Mouse (Mus musculus) liver, adult (tissue): ENCODE results near the gene Stac2.

Experiments
- GATA4 ChIP-seq: IDR thresholded peaks from 2 replicates; pipeline ENCODE4 v1.6.1; 2014; ENCODE audit warnings: mild to moderate bottlenecking, low read length; ENCODE audit not compliant: insufficient replicate concordance

Stac2 gene

DNA sequence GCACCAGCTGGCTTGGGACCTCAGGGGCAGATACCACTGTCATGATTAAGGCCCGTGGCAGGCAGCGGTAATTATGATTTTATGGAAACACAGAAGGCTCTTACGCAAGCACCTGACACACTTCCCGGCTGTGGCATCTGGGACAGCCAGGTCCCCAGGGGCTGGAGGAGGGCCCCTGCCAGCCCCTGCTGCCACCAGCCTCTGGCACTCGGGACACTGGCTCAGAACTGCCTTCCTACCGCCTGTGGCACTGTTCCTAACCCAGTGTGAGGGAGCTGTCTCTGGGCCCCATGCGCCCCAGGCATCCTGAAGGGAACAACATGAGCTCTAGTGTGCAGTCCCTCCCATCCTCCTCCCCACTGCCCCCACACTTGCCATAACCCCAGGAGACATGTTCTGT lies 6.4 kb upstream of the Stac2 start:
- no peak for TF ChIP-seq GATA4

DNA sequence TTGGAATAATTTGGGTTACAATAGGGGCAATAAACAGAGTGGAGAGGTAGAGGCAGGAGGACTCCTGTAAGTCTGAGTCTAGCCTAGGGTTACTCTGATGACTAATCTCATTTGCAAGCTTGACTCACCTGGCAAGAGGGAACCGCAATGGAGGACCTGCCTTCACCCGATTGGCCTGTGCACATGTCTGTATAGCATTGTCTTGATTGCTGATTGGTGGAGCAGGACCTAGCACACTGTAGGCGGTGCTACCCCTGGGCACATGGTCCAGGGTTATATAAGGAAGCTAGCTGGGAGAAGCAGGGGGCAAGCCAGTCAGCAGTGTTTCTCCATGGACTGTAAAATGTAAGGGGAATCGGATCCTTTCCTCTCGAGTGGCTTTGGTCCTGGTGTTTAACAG lies 4.7 kb upstream of the Stac2 start:
- TF ChIP-seq GATA4, result no peak

DNA sequence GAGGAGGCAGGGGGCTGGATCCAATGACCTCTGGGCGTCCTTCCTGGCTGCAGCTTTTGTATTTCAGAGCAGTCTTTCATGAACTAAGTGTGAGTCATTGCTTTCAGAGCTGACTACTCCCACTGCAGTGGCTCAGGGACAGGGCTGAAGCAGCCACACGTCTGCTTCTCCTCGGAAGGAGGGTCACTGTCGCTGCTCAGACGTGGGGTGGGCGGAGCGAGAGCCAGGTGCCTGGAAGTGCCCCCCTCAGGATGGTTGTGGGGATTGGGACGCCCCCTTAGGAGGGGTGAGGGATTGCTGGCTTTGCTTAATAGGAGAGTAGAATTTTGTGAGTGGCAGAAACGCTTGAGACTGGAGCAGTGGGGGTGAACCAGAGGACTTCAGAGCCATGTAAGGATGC lies 4.2 kb upstream of the Stac2 start:
- no peak for TF ChIP-seq GATA4

DNA sequence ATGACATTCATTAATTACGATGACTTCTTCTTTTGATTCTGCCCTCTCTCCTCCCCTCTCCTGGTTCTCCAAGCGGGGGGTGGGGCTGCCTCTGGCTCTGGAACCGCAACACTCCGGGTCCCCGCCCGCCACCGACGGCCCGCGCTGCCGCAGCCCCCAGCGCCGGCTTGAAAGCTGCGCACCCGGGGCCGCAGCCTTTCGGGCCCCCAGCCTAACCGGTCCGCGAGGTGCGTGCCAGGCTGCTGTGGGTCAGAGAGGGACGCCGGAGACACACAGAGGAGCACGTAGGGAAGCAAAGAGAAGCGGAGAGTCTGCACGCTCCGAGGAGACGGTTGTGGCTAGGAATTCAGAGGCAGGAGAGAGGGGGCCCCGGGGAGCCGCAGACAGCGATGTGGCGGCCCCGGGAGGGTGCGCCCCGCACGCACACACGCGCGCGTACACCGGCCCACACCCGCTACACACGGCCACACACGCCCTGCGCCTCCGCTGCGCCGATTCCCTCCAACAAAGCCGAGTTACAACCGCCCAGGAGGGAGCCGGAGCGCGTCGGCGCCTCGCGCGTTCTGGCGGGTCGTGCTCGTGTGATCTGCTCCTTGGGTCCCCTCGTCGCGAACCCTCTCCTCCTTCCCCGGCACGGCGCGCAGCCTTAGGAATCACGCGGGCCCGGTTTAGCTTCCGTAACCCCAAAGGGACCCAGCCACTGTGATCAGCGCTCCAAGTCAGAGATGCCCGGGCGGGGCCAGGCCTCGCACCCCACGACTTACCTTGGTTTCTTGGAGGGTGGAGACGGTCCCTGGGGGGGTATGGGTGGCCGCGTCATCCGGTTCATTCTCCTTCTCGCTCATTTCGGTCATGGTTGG lies 903 bp downstream of the Stac2 start:
- no peak for TF ChIP-seq GATA4

DNA sequence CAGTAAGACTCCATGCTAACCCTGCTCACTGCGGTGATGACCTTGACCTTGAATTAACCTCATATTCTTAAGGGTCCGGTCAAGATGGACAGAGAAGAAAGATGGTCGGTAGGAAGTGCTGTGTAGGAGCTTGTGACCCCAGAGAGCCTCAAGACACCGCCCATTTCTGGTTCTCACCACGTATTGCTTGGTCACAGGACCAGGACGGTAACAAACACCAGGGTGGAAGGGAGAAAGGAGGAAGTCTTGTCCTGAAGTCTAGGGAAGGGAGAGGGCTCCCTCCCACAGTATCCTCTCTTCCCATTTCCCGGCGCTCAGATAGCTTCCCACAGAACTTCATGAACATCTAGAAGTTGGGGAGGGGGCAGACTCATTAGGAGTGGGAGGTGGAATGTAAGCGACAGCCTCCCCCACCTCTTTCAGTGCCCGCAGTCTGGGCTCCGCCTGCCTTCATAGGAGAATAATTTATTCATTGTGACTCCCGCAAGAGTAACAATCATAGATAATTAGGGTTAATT lies 1.6 kb downstream of the Stac2 start:
- TF ChIP-seq GATA4, result no peak

DNA sequence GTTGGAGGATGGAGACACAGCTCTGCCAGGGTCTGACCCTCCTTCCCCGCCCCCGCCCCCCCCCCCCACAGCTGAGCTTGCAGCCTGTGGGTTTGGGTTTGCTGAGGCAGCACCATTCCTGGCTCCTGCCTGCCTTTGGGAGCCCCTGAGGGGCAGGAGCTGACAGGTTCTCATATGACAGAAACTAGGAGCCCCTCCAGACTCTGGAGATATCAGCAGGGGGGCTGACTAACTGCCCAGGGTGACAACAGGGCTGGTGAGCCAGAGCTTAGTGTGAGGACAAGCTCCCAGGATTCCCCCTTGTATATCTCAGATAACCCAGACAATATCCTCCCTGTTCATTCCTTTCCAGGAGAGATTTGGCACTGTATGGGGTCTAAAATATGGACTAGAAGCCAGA lies 2.3 kb downstream of the Stac2 start:
- TF ChIP-seq GATA4, result no peak

DNA sequence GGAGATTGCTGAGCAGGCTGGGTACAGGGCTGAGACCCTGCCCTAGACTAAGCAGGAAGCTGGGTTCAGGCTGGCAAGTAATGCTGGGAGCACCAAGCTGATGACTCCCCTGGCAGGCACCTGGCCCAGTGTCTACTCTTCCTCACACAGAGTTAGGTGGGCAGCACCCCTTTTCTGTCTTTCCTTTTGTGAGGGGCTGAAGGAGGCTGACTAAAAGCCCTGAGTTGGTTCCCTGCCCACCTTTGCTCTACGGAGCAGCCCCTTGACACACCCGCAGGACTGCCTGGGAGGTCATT lies 2.8 kb downstream of the Stac2 start:
- no peak for TF ChIP-seq GATA4

DNA sequence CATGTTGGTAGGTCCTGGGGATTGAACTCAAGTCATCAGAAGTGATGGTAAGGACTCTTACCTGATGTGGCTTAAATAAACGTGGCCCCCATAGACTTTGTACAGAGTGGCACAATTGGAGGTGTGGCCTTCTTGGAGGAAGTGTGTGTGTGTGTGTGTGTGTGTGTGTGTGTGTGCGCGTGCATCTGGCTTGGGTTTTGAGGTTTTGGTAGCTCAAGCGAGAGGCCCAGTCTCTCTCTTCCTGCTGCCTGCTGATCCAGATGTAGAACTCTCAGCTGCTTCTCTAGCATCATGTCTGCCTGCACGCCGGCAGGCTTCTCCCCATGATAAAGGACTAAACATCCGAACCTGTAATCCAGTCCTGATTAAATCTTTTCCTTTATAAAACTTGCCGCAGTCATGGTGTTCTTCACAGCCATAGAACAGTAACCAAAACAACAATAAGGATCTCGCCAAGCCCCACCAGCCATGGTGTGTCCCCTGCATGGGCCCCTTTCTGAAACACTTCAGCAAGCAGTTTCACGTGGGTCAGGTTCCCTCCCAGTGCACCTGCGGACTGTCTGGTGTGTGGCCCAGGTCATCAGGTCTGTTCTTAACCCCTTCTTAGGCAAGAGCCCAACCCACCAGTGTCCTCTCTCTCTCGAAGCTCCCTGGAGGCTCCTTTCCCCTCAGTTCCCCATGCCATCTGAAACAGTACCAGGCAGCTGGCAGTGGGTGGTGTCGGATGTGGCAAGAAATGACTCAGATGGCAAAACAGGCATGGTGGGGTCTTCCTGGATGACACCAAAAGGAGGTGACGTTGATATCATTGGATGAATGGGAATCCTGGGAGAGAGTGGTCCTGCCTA lies 3.4 kb downstream of the Stac2 start:
- no peak for TF ChIP-seq GATA4

DNA sequence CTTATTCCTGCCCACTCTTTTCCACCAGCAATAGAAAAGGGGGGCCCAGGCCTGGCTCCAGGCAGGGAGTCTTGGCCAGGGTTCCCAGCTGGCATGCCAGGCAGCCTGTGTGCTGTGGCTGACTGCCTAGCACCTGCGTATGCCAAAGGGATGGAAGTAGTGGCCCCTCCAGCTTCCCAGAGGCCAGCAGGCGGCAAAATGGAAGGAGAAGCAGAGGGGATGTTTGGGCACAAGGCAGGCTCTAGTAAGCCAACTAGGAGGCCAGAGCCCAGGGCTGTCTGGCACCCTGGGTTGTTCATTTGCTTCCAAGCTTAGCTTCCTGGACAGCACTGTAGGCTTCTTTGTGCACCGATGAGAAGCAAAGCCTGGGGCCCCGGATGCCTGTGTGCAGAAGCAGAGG lies 5.5 kb downstream of the Stac2 start:
- TF ChIP-seq GATA4, result no peak

DNA sequence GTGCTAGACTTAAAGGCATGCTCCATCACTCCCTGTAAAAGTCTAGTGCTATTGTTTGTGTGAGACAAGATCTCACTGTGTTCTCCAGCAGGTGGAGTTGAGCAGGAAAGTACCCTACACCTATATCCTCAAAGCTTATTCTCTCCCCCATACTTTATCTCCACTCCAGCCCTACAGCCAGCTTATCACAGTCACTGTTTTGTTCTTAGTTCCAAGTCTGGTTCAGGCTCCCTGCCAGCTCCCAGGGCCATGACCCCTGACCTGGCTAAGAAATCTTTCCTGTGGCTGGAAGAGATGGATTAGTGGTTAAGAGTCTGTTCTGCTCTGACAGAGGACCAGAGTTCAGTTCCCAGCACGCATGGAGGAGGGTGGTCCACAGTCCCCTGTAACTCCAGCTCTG lies 6.8 kb downstream of the Stac2 start:
- peak; percentile 86 for TF ChIP-seq GATA4

DNA sequence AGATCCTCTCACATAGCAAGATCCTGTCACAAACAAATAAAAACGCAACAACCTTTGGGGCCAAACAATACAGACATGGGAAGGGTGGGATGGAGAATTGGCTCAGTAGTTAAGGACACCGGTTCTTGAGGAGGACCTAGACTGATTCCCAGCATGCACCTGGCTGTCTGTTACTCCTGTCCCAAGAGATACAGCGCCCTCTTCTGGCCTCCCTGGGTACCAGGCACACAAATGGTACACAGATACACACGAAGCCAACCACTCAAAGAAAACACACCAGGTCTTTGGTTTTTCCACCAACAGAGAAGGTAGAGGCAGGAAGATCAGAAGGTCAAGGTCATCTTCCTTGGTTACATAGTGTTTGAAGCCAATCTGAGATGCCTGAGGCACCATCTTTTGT lies 7.7 kb downstream of the Stac2 start:
- TF ChIP-seq GATA4, result no peak

DNA sequence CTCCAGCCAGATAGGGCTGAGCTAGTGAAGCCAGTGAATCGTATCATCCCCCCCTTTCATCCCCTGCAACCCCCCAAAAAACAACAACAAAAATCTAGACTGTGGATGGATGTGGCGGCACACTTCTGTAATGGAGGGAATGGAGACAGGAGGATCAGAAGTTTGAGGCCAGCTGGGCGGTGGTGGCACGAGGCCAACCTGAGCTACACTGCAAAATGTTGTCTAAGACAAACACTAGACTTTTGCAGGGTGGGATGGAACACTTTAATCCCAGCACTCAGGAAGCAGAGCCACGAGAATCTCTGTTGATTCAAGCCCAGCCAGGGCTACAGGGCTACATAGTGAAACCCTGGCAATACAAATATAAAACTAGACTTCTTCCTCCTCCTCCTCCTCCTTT lies 9.2 kb downstream of the Stac2 start:
- no peak for TF ChIP-seq GATA4

DNA sequence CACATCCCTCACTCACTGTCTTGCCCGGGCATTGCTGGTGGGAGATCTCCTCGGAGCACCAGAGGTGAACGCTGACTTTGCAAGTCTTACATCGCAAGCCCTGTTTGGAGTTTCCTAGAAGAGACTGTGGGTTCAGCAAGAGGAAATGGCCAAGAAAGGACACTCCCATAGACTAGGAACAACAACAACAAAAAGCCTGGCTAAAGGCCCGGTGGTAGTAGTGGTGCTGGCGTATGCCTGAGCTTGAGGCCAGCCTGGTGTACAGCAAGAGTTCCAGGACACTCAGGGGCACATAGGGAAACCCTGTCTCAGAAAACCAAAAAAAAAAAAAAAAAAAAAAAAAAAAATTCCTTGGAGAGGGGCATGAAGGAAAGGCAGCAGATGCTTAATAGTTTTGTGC lies 10.5 kb downstream of the Stac2 start:
- no peak for TF ChIP-seq GATA4

DNA sequence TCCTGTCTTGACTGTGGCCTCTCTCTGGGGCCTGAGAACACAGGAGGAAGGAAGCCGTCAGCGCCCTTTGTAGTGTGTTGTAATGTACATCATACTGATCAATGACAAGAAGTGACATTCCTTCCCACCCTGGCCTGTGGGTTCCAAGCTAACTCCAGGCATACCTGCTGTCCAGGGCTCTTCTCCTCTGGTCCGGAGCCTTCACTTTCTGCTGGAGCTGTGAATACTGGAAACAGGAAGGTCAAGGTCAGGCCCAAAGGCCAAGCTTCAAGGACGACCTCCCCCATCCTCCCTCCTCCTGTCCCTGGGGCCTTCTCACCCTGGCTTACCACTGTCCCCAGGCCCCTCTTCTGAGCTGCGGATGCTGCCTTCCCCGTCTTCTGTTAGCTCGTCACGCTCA lies 12.3 kb downstream of the Stac2 start:
- no peak for TF ChIP-seq GATA4

DNA sequence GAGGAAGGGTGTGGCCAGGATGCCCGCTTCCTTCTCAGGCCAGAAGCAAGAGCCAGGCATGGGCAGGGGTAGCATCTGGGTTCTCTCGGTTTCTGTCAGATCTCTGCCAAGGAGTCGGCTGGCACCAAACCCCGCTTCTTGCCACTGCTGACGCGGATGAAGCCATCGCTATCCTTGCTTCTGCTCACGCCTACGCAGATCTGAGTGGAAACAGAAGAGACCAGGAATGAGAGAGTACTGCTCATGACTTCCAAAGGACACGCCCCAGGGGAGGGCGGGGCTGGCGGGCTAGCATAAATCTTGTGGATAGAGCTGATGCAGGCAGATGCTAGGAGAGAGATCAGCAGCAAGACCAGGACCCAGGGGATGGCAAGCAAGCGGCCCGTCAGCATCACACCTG lies 15.4 kb downstream of the Stac2 start:
- no peak for TF ChIP-seq GATA4

DNA sequence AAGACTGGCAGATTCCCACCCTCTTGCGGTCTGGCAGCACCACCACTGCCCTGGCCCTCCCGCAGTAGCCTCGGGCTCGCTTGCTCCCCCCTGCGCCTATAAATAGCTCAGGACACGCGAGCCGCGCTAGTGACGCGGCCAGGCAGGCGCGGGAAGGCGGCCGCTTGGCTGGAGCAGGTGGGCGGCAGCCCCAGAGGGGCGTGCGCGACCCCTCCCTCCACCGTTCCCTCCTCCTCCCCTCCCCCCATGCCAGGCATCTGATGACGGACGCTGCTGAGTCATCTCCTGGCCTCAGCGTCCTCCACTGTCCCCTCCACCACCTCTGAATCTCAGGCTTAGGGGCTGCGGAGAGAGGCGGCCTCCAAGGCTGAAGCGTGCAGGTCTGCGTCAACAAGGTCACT lies 17.3 kb downstream of the Stac2 start:
- no peak for TF ChIP-seq GATA4

DNA sequence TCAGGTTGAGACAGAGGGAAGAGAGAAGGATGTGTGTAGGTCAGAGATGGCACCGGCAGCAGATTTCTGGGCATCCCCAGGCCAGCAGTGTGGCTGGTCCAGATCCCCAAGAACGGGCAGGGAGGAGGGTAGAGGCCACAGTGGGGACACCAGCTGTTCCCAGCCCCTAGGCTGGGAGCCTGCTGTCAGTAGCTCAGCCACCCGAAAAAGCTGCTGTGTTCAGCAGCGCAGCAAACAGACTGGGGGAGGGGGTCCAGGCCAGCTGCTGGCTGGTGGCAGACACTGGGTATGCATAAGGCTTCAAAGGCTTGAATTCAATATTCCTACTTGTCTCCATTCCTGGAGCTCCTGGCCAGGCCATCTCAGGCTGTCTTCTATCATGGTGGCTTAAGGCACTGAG lies 18.4 kb downstream of the Stac2 start:
- no peak for TF ChIP-seq GATA4

DNA sequence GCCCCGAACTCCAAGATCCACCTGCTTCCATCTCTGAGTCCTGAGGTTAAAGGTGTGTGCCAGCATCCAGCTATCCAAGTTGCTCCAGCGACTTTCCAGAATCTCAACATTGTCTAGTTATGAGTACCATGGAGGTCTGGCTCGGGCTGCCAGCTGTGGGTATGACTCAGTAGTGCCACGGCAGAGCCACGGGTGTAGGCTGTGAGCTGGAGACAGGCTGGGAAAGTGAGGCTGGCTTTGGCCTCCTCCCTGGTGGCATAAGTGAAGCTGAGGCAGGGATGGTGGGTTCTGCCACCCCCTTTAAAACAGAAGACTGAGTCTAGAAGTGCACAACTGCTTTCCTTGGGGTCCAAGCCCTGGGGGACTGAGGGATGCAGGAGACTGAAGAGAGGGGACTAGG lies 19.2 kb downstream of the Stac2 start:
- TF ChIP-seq GATA4, result no peak
